Mouse (Mus musculus) heart, adult 2 months (tissue): ENCODE measurements around the gene Gm26566. TPM values are rescaled to one million over a fixed set of nuclear protein-coding genes. Genes with fewer than 3 reads are reported as not detected.
A peak's percentile ranks its signal among the peaks of the same experiment; 100 is the strongest.
"Not testable (repeated sequence)": the region's sequence is repeated elsewhere in the genome, so short reads cannot be mapped to it uniquely, and the experiment has no call there.

Experiments used
- DNase-seq, 2 experiments: peaks; one replicate each; pipeline ENCODE4 v3.0.0; 2021
- H3K27ac ChIP-seq: fragments of 200-600 bp; 2 replicates; pipeline ENCODE4 v1.8.1; 2022
- H3K27me3 ChIP-seq: fragments of 200-500 bp; 2 replicates; pipeline ENCODE4 v1.6.1; 2012; ENCODE audit warnings: mild to moderate bottlenecking, low read length, inconsistent platforms, mixed read lengths; ENCODE audit not compliant: control insufficient read depth, insufficient read depth
- H3K36me3 ChIP-seq: fragments of 200-500 bp; 2 replicates; pipeline ENCODE4 v1.6.1; 2012; ENCODE audit warnings: low read length, inconsistent platforms; ENCODE audit not compliant: control insufficient read depth, insufficient read depth
- H3K4me1 ChIP-seq: fragments of 200-500 bp; 2 replicates; pipeline ENCODE4 v1.6.1; 2011; ENCODE audit warnings: low read length; ENCODE audit not compliant: control insufficient read depth, insufficient read depth
- H3K4me3 ChIP-seq: fragments of 200-600 bp; 2 replicates; pipeline ENCODE4 v1.8.1; 2022
- H3K79me2 ChIP-seq: fragments of 200-500 bp; replicated peaks from 2 replicates; pipeline ENCODE4 v1.6.1; 2012; ENCODE audit warnings: mild to moderate bottlenecking, inconsistent platforms, low read length, moderate library complexity, mixed read lengths; ENCODE audit not compliant: control insufficient read depth, insufficient read depth
- H3K9ac ChIP-seq: fragments of 200-500 bp; 2 replicates; pipeline ENCODE4 v1.6.1; 2012; ENCODE audit warnings: low read depth, mild to moderate bottlenecking, control low read depth, inconsistent platforms, low read length, mixed read lengths
- CTCF ChIP-seq: fragments of 200-600 bp; IDR thresholded peaks from 2 replicates; pipeline ENCODE4 v1.8.1; 2022; ENCODE audit warnings: antibody characterized with exemption, mild to moderate bottlenecking, moderate library complexity
- EP300 ChIP-seq: fragments of 200-500 bp; IDR thresholded peaks from 2 replicates; pipeline ENCODE4 v1.6.1; 2011; ENCODE audit warnings: low read depth, low read length, control low read depth; ENCODE audit not compliant: insufficient read depth
- POLR2A ChIP-seq: fragments of 200-500 bp; IDR thresholded peaks from 2 replicates; pipeline ENCODE4 v1.6.1; 2011; ENCODE audit warnings: mild to moderate bottlenecking, low read depth, low read length, control low read depth; ENCODE audit not compliant: insufficient read depth
- WGBS: fragments of 180-500 bp; shearing (Covaris S2); methylation state at CpG from one replicate; pipeline ENCODE4 v1.1.7; 2018; 5-methylcytosine and 5-hydroxymethylcytosine counted together
- intact Hi-C: fragments of 180-260 bp; cut with DNase I; formaldehyde crosslinking; loops from one replicate; pipeline ENCODE4 v1.15.1; 2025
- polyA plus RNA-seq: library from polyadenylated mRNA; depleted of rRNA; stranded (reverse); fragments of >200 nt; gene quantifications from 2 replicates; pipeline ENCODE4 v1.2.3, GENCODE M21; 2012; rRNA removed
- total RNA-seq, 2 experiments: library from RNA; stranded (reverse); gene quantifications; 2 replicates each; pipeline ENCODE4 v1.2.3; 2021

Gene Gm26566
- total and polyA plus RNA-seq, 3 experiments, result 0.20 to 0.36 TPM; not detected in 1

DNA sequence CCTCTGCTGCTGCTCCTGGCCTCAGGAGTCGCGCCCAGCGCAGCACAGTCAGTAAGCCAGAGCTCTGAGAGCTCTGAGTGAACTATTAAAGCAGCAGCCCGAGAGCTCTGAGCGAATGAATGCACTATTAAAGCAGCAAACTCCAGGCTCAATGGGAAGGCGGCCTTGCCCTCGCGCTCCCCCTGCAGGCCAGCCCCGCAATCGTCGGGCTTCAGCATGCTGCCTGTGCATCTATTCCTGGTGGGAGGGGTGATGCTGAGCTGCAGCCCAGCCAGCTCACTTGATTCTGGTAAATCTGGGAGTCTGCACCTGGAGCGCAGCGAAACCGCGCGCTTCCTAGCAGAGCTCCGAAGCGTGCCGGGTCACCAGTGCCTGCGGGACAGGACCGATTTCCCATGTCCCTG lies 36.0 kb downstream of the Gm26566 start:
- Histone ChIP-seq H3K9ac (peak overlapping the region; percentile 82), H3K27ac (peak overlapping the region; percentile 77), H3K4me3 (peak overlapping the region; percentile 47)
- peak; percentile 66 for TF ChIP-seq CTCF
- TF ChIP-seq POLR2A, result peak; percentile 61; the same call in 1 of the 2 replicates
- WGBS, result 0% methylated on average over 16 of the region's 21 CpGs
- H3K79me2 ChIP-seq, H3K36me3 ChIP-seq, H3K4me1 ChIP-seq, H3K27me3 ChIP-seq: not testable (repeated sequence)
- peak; percentile 89 to 92 for DNase-seq
- intact Hi-C loops, result loop anchor here (2.0 kb wide), 1 partner anchor 19 kb away; no protein-coding TSS in a partner anchor

DNA sequence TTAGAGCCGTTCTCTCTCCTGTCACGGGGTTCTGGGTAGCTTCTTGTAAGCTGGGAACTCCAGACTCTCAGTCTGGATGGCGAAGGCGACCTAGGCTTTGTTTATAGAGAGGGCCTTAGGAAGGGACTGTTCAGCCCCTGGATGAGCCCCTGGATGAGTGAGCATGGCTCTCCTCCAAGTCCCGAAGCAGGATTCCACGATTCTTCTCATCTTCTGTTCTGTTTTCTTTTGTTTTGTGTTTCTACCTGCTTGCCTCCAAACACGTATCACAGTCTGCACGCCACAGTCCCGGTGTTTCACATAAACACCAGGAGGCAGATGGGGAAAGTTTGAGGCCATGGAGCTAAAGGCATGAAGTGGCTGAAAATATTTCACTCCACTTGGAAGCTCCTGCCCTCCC lies 37.1 kb downstream of the Gm26566 start:
- H3K27ac ChIP-seq, H3K36me3 ChIP-seq, DNase-seq, H3K79me2 ChIP-seq, H3K4me1 ChIP-seq, H3K27me3 ChIP-seq, intact Hi-C loops, H3K4me3 ChIP-seq, H3K9ac ChIP-seq: not testable (repeated sequence)
- 88% methylated on average over 9 of the region's 9 CpGs for WGBS

DNA sequence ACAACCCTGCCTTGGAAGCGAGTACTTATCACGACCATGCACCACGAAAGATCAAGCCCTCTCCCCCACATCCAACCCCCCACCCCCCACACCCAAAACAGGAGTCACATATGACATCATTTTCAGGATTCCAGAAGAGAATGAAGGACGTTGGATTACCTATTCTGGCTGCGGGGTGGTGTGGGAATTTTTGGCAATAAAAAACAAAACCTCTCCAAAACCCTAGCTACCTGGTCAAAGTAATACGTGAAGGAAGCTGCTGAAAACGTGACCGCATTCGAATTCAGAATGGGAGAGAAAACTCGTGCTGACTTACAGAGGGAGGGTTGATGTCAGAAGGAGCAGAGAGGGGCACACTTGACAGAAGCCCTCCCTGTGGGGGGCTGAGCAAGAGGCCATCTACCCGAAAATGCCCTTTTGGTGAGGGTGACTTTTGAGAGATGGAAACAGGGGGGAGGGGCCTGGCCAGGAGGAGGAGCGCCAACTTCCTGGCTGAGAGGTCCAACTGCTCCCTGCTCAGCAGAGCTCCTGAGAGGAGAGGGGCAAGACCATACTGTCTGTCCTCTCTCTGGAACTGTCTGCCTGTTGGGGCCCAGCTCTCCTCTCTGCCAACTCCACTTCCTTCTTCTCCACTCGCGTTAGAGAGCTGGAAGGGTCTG lies 38.1 kb downstream of the Gm26566 start, which contains the start of gene Gm13283:
Gm13283 (plus strand) TSS at position 510 of the 659 bp plus-strand sequence.
- Histone ChIP-seq H3K9ac (peak within 1 kb of the TSS; percentile 43; the same call in 1 of the 2 replicates), H3K27ac (peak within 1 kb of the TSS; percentile 40; the same call in 1 of the 2 replicates)
- H3K4me3 ChIP-seq, H3K36me3 ChIP-seq, H3K79me2 ChIP-seq, H3K27me3 ChIP-seq, intact Hi-C loops, H3K4me1 ChIP-seq: not testable (repeated sequence)
- DNase-seq, result peak in 1 of 2 experiments; percentile 44
- WGBS, result 13% methylated on average over 11 of the region's 14 CpGs

DNA sequence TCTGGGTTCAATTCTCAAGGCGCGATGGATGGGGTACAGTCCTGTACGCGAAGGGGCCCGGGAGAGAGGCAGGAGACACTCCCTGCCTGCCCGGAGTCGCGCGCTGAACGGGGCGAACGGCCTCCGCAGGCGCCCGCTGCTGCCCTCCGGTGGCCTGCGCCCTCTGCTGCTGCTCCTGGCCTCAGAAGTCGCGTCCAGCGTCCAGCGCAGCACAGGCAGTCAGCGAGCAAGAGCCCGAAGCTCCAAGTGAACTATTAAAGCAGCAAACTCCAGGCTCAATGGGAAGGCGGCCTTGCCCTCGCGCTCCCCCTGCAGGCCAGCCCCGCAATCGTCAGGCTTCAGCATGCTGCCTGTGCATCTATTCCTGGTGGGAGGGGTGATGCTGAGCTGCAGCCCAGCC lies 38.8 kb downstream of the Gm26566 start:
- TF ChIP-seq CTCF (peak; percentile 69), POLR2A (peak; percentile 80)
- peak overlapping the region; percentile 43; the same call in 1 of the 2 replicates for H3K9ac ChIP-seq
- peak overlapping the region; percentile 40; the same call in 1 of the 2 replicates for H3K27ac ChIP-seq
- H3K4me3 ChIP-seq, H3K79me2 ChIP-seq, H3K27me3 ChIP-seq, H3K4me1 ChIP-seq, intact Hi-C loops, H3K36me3 ChIP-seq: not testable (repeated sequence)
- 1% methylated on average over 23 of the region's 28 CpGs for WGBS
- peak; percentile 84 to 89 for DNase-seq

DNA sequence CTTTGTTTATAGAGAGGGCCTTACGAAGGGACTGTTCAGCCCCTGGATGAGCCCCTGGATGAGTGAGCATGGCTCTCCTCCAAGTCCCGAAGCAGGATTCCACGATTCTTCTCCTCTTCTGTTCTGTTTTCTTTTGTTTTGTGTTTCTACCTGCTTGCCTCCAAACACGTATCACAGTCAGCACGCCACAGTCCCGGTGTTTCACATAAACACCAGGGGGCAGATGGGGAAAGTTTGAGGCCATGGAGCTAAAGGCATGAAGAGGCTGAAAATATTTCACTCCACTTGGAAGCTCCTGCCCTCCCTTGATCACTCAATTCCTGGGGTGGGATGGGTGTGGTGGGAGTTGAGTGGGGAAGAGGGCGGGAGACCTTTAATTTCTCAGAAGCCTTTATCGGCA lies 40.2 kb downstream of the Gm26566 start:
- H3K27ac ChIP-seq, H3K36me3 ChIP-seq, H3K9ac ChIP-seq, H3K4me3 ChIP-seq, intact Hi-C loops, H3K79me2 ChIP-seq, H3K4me1 ChIP-seq, H3K27me3 ChIP-seq: not testable (repeated sequence)
- TF ChIP-seq CTCF, result peak; percentile 31; the same call in 1 of the 2 replicates
- WGBS, result 67% methylated on average over 6 of the region's 8 CpGs
- peak; percentile 60 to 72 for DNase-seq

DNA sequence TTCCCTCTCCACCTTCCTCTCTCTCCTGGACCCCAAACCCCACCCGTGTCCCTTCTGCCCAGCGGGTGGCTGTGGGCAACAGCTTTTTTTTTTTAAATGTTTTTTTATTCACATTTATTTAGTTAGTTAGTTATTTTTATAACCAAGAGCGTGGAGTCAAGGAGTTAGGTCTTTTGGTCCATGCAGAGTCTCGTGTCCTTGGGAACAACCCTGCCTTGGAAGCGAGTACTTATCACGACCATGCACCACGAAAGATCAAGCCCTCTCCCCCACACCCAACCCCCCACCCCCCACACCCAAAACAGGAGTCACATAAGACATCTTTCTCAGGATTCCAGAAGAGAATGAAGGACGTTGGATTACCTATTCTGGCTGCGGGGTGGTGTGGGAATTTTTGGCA lies 40.7 kb downstream of the Gm26566 start:
- DNase-seq, result peak in 1 of 2 experiments; percentile 43
- H3K4me3 ChIP-seq, H3K36me3 ChIP-seq, H3K79me2 ChIP-seq, H3K27me3 ChIP-seq, H3K9ac ChIP-seq, H3K27ac ChIP-seq, intact Hi-C loops, H3K4me1 ChIP-seq: not testable (repeated sequence)
- WGBS, result 41% methylated on average over 9 of the region's 9 CpGs

DNA sequence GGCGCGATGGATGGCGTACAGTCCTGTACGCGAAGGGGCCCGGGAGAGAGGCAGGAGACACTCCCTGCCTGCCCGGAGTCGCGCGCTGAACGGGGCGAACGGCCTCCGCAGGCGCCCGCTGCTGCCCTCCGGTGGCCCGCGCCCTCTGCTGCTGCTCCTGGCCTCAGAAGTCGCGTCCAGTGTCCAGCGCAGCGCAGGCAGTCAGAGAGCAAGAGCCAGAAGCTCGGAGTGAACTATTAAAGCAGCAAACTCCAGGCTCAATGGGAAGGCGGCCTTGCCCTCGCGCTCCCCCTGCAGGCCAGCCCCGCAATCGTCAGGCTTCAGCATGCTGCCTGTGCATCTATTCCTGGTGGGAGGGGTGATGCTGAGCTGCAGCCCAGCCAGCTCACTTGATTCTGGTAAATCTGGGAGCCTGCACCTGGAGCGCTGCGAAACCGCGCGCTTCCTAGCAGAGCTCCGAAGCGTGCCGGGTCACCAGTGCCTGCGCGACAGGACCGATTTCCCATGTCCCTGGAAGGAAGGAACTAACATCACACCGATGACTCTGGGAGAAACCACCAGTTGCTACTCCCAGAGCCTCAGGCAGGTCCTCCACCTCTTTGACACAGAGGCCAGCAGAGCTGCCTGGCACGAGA lies 41.9 kb downstream of the Gm26566 start:
- H3K4me3 ChIP-seq, H3K27ac ChIP-seq, H3K4me1 ChIP-seq, H3K36me3 ChIP-seq, H3K27me3 ChIP-seq, H3K79me2 ChIP-seq, intact Hi-C loops, H3K9ac ChIP-seq: not testable (repeated sequence)
- 4% methylated on average over 40 of the region's 42 CpGs for WGBS
- TF ChIP-seq CTCF (peak; percentile 71), POLR2A (peak; percentile 71; the same call in 1 of the 2 replicates), EP300 (0 out of 2 replicates have a peak, but pooled peaks have one; percentile 30)
- DNase-seq, result peak; percentile 72 to 81

Other genes starting within 250 kb of the Gm26566 start
Only the 30 nearest of the 32 such genes appear.
- gene Ifna14, start 150.0 kb upstream of the Gm26566 start, total RNA-seq, result not detected
- gene Ifna14, start 150.0 kb upstream of the Gm26566 start, polyA plus RNA-seq, result not detected in 2 replicates
- not detected for gene Ifna9, start 129.4 kb upstream of the Gm26566 start, total RNA-seq
- gene Ifna9, start 129.4 kb upstream of the Gm26566 start, polyA plus RNA-seq, result not detected in 2 replicates
- not detected for gene Ifna12, start 118.4 kb upstream of the Gm26566 start, total RNA-seq
- not detected in 2 replicates for gene Ifna12, start 118.4 kb upstream of the Gm26566 start, polyA plus RNA-seq
- not detected for gene C87499, start 87.4 kb upstream of the Gm26566 start, total RNA-seq
- not detected in 2 replicates for gene C87499, start 87.4 kb upstream of the Gm26566 start, polyA plus RNA-seq
- gene Ifna13, start 77.3 kb upstream of the Gm26566 start, total RNA-seq, result not detected
- gene Ifna13, start 77.3 kb upstream of the Gm26566 start, polyA plus RNA-seq, result not detected in 2 replicates
- not detected for gene Ifna16, start 44.9 kb upstream of the Gm26566 start, total RNA-seq
- not detected in 2 replicates for gene Ifna16, start 44.9 kb upstream of the Gm26566 start, polyA plus RNA-seq
- not detected for gene Ifna2, start 37.9 kb upstream of the Gm26566 start, total RNA-seq
- gene Ifna2, start 37.9 kb upstream of the Gm26566 start, polyA plus RNA-seq, result not detected in 2 replicates
- not detected for gene Ifnab, start 30.4 kb upstream of the Gm26566 start, total RNA-seq
- not detected in 2 replicates for gene Ifnab, start 30.4 kb upstream of the Gm26566 start, polyA plus RNA-seq
- 10 to 100 TPM; 71.0 to 71.1 TPM for gene Klhl9, start 660 bp downstream of the Gm26566 start, total RNA-seq
- 11.8 and 26.1 TPM in 2 replicates for gene Klhl9, start 660 bp downstream of the Gm26566 start, polyA plus RNA-seq
- not detected for gene Gm13271, start 33.1 kb downstream of the Gm26566 start, total RNA-seq
- gene Gm13271, start 33.1 kb downstream of the Gm26566 start, polyA plus RNA-seq, result not detected in 2 replicates
- not detected for gene Gm13283, start 38.3 kb downstream of the Gm26566 start, total RNA-seq
- not detected in 2 replicates for gene Gm13283, start 38.3 kb downstream of the Gm26566 start, polyA plus RNA-seq
- not detected for gene Gm13290, start 52.0 kb downstream of the Gm26566 start, total RNA-seq
- gene Gm13290, start 52.0 kb downstream of the Gm26566 start, polyA plus RNA-seq, result not detected in 2 replicates
- not detected for gene Gm13289, start 55.1 kb downstream of the Gm26566 start, total RNA-seq
- gene Gm13289, start 55.1 kb downstream of the Gm26566 start, polyA plus RNA-seq, result not detected in 2 replicates
- gene Gm13272, start 58.0 kb downstream of the Gm26566 start, total RNA-seq, result not detected
- gene Gm13272, start 58.0 kb downstream of the Gm26566 start, polyA plus RNA-seq, result not detected in 2 replicates
- not detected for gene Ifnz, start 60.3 kb downstream of the Gm26566 start, total RNA-seq
- not detected in 2 replicates for gene Ifnz, start 60.3 kb downstream of the Gm26566 start, polyA plus RNA-seq
- gene Gm13276, start 63.9 kb downstream of the Gm26566 start, total RNA-seq, result not detected
- not detected in 2 replicates for gene Gm13276, start 63.9 kb downstream of the Gm26566 start, polyA plus RNA-seq
- gene Gm13277, start 66.8 kb downstream of the Gm26566 start, total RNA-seq, result not detected
- not detected in 2 replicates for gene Gm13277, start 66.8 kb downstream of the Gm26566 start, polyA plus RNA-seq
- gene Gm13278, start 69.7 kb downstream of the Gm26566 start, total RNA-seq, result not detected
- not detected in 2 replicates for gene Gm13278, start 69.7 kb downstream of the Gm26566 start, polyA plus RNA-seq
- gene Gm13275, start 72.7 kb downstream of the Gm26566 start, total RNA-seq, result not detected
- not detected in 2 replicates for gene Gm13275, start 72.7 kb downstream of the Gm26566 start, polyA plus RNA-seq
- not detected for gene Gm13279, start 75.6 kb downstream of the Gm26566 start, total RNA-seq
- gene Gm13279, start 75.6 kb downstream of the Gm26566 start, polyA plus RNA-seq, result not detected in 2 replicates
- not detected for gene Gm13285, start 77.9 kb downstream of the Gm26566 start, total RNA-seq
- not detected in 2 replicates for gene Gm13285, start 77.9 kb downstream of the Gm26566 start, polyA plus RNA-seq
- gene Gm13287, start 81.4 kb downstream of the Gm26566 start, total RNA-seq, result not detected
- not detected in 2 replicates for gene Gm13287, start 81.4 kb downstream of the Gm26566 start, polyA plus RNA-seq
- gene Gm13288, start 83.7 kb downstream of the Gm26566 start, total RNA-seq, result not detected
- gene Gm13288, start 83.7 kb downstream of the Gm26566 start, polyA plus RNA-seq, result not detected in 2 replicates
- not detected for gene Ifna7, start 94.4 kb downstream of the Gm26566 start, total RNA-seq
- not detected in 2 replicates for gene Ifna7, start 94.4 kb downstream of the Gm26566 start, polyA plus RNA-seq
- gene Ifna11, start 98.2 kb downstream of the Gm26566 start, total RNA-seq, result not detected
- not detected in 2 replicates for gene Ifna11, start 98.2 kb downstream of the Gm26566 start, polyA plus RNA-seq
- not detected for gene Ifna6, start 105.6 kb downstream of the Gm26566 start, total RNA-seq
- gene Ifna6, start 105.6 kb downstream of the Gm26566 start, polyA plus RNA-seq, result not detected in 2 replicates
- not detected for gene Ifna5, start 113.7 kb downstream of the Gm26566 start, total RNA-seq
- gene Ifna5, start 113.7 kb downstream of the Gm26566 start, polyA plus RNA-seq, result not detected in 2 replicates
- gene Ifna4, start 120.1 kb downstream of the Gm26566 start, total RNA-seq, result not detected
- not detected in 2 replicates for gene Ifna4, start 120.1 kb downstream of the Gm26566 start, polyA plus RNA-seq
- gene Ifna1, start 128.3 kb downstream of the Gm26566 start, total RNA-seq, result not detected
- gene Ifna1, start 128.3 kb downstream of the Gm26566 start, polyA plus RNA-seq, result not detected in 2 replicates
- gene Ifne, start 158.4 kb downstream of the Gm26566 start, total RNA-seq, result not detected
- gene Ifne, start 158.4 kb downstream of the Gm26566 start, polyA plus RNA-seq, result not detected in 2 replicates